Mouse (Mus musculus) frontal cortex, adult 2 months (tissue): ENCODE results near the gene Htr1a. TPM values are rescaled to one million over a fixed set of nuclear protein-coding genes. Genes with fewer than 3 reads are reported as not detected.
A peak's percentile ranks its signal among the peaks of the same experiment; 100 is the strongest.

Experiments used
- DNase-seq, 2 experiments: peaks; one replicate each; pipeline ENCODE4 v3.0.0; 2022; ENCODE audit warnings: low spot score in 1 of 2; ENCODE audit errors: extremely low spot score in 1 of 2
- polyA plus RNA-seq: library from polyadenylated mRNA; depleted of rRNA; stranded (reverse); fragments of >200 nt; gene quantifications from 2 replicates; pipeline ENCODE4 v1.2.3, GENCODE M21; 2012; rRNA removed

Htr1a gene
- 6.0 and 8.0 TPM in 2 replicates for polyA plus RNA-seq

DNA sequence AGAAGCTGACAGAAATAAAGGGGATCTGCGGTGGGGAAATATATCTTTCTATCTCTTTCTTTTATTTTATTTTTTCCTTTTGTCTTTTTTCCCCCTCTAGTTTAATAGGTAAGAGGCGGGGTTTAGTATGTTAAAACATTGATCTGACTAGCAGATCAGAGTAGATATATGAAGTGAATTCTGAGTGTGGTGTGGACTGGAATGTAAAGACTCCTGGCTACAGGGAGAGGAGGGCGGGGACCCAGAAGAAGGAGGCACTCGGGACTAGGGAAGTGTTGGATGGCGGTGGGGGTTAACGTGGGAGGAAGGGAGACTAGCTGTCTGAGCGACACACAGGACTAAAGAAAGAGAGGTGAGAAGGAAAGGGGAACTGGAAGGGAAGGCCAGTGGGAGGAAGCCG, at the start of gene Htr1a:
TSS of gene Htr1a (plus strand) at position 301 of the 400 bp plus-strand sequence.
- peak in 1 of 2 experiments; percentile 1 for DNase-seq

DNA sequence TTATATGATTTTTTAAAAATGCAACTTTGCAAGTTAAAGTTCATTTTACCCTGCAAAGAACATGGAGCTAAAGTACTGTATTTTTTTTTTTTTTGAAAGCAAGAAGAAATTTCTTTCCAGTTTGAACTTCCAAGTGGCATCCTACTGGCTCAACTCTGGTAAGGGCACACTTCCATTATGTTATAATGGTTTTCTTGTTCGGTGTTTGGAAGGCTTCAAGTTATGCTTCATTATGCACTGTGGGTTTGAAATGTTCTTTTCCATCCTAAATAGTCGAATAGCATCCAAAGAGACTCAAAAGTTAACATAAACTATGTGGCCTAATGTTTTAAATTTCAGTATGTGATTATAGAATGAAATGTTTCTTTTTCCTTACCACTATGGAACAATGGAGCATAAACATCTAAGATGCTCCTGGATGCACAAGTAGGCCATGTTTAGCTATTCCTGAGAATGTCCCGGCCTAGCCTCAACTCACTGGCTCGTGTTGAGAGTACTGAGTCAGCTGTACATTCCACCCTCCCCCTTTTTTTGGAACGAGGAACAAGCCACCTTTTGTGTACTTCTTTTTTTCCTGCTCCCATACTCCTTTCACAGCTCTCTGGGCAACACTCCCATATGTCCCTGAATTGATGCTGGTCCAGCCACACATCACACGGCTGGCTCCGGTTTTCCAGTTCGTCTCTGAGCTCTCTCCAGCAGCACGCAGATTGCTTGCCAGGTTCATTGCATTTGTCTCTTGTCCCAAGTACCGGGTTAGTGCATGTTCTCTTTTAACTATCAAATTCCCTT, 31.7 kb upstream of the Htr1a start:
- DNase-seq, result peak; percentile 9 to 53

DNA sequence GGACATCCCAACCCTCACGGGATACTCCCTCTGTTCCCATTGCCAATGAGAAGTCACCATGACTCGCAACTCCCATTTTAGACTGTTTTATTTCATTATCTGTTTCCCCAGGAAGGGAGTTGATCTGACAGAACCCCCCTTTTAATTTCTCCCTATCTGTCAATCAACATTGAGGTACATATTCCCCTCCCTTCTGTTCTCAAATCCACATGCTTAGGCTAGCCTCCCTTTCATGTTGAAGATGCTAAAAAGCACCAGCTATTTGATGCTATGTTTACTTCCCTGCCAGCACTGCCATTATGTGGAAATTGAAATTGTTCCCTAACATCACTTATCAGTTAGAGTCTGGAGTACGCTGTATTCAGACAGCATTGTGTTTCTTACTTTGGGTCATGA, 31.1 kb upstream of the Htr1a start:
- no peak for DNase-seq

DNA sequence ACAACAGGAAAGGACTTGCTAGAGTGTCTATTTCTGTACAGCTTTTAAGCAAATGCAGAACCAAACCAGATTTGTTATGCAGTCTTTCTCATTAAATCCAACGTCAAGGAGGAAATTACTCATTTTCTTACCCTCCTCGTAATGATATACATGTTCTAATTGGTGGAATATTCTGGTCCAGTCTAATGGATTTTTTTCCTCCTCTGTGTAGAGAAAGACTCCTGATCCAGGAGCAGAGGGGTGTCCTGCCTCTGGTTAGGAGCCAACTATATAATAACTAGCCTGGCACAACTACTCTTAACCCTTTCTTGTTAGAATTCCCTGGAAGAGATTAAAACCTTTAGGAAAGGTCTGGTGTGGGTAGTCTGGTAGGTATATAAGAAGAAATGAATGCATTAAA, 10.3 kb upstream of the Htr1a start:
- DNase-seq, result no peak

DNA sequence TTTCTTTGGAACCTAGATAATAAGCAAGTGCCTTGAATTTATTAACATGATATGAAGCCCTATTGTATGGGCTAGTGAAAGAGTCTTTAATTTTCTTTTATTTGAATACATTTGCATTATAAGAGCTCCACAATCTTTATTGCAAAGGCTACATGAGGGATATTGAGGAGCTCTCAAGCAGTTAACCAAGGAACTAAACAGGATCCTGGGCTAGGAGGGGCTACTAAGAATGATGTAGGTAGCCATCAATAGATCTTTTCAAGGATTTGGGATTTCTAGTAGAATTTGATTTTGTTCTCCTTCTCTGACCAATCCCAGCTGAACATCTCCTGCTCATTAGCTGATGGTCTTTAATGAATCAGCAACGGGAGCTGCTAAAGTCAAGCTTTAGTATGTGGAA, 9.8 kb upstream of the Htr1a start:
- DNase-seq, result no peak

DNA sequence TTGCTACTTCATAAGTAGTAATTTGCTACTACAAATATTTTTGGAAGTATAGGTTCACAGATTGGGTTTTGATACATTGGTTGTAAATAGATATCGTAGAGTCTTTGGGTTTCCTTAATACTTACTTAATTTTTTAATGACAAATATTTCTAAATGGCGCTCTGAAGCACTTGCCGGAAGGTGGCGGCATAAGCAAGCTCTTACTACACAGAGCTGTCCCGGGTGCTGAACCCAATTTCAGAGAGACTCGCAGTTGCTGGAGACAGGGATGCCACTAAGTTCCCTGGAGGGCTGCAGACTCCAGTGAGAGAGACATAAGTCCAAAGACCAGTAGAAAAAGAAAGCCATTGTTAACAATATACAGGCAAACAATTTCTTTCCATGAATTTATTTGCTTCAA, 863 bp upstream of the Htr1a start:
- peak; percentile 16 to 80 for DNase-seq

DNA sequence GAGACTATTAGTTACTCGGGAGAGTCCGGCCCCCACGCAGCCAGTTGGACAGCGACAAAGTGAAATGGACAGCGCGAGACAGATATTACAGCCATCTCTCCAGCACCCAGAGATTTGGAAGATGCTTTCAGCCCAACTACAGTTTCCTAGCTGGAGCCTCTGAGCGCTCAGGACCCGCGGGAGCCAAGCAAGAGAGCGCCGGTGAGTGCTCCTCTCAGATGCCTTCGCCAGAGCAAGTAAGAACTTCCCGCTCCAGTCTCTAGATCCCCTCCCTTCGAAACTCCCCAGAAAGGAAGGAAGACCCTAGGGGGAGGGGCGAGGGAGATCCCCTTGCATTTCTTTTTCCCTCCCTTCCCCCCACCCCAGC, 415 bp downstream of the Htr1a start:
- DNase-seq, result peak in 1 of 2 experiments; percentile 16

DNA sequence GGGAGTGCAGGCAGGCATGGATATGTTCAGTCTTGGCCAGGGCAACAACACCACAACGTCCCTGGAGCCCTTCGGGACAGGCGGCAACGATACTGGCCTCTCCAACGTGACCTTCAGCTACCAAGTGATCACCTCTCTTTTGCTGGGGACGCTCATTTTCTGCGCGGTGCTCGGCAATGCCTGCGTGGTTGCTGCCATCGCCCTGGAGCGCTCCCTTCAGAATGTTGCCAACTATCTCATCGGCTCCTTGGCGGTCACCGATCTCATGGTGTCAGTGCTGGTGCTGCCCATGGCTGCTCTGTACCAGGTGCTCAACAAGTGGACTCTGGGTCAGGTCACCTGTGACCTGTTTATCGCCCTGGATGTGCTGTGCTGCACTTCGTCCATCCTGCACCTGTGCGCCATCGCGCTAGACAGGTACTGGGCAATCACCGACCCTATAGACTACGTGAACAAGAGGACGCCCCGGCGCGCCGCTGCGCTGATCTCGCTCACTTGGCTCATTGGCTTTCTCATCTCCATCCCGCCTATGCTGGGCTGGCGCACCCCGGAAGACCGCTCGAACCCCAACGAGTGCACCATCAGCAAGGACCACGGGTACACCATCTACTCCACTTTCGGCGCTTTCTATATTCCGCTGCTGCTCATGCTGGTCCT, 927 bp downstream of the Htr1a start:
- peak; percentile 27 to 48 for DNase-seq

DNA sequence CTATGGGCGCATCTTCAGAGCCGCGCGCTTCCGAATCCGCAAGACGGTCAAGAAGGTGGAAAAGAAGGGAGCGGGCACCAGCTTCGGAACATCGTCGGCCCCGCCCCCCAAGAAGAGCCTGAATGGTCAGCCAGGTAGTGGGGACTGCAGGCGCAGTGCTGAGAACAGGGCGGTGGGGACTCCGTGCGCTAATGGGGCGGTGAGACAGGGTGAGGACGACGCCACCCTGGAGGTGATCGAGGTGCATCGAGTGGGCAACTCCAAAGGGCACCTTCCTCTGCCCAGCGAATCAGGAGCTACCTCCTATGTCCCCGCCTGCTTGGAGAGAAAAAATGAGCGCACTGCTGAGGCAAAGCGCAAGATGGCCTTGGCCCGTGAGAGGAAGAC, 1.4 kb downstream of the Htr1a start:
- peak in 1 of 2 experiments; percentile 3 for DNase-seq

DNA sequence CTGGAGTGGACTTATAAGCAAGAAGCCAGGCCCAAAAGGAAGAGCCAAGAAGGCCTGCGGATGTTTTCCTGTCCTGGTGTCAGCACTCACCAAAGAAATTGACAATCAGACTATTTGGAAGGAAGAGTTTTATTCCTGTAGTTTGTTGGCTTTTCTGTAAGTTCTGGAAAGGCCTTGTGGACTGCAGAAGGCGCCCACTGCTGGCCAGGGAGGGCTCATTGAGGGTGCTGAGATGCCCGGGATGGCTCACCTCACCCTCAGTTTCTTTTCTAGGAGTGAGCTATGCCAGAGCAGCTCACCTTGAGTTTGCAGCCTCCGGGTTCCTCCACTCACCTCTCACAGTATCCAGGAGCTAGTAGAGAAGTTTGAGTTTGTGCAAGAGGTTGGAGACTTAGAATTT, 2.8 kb downstream of the Htr1a start:
- DNase-seq, result no peak

DNA sequence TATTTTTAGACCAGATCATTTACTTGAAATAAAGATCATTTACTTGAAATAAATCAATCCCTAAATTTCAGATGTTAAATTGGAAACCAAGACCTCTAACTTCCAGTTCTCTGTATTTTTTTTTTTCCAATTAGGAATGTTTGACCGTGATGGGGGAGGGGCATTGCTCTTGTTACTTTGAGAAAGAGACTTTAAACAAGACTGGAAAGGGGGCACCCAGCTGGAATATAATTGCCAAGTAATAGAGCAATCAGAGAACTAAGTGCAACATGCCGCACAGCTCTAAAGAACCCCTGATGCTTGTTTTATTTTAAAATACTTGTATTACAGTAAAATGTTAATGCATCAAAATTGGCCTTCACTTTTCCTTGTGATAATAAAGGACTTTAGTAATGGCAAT, 4.3 kb downstream of the Htr1a start:
- DNase-seq, result no peak

DNA sequence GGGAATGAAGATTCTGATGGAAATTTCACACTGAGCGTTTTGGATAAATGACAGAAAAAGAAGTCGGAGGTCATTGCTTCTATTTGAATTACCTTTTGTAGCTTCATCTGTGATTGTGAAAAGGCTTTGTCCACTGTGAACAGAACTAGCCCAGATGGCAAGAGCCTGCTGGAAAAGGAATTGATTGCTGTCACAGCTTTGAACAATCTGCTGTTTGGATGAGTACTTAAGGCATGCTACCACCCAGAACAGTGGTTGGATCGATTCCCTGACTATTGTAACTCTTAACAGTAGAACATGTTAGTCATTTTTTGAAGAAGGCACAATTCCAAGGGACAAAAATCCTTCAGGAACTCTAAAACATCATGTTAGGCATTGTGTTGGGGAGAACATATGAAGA, 8.1 kb downstream of the Htr1a start:
- DNase-seq, result no peak

Other genes with a start within 250 kb of the Htr1a start
- gene Rnf180, start 148.8 kb upstream of the Htr1a start, polyA plus RNA-seq, result 18.5 and 18.9 TPM in 2 replicates